Comparison of ENCODE assay signal across 12 mouse cellular contexts in the genomic region with DNA sequence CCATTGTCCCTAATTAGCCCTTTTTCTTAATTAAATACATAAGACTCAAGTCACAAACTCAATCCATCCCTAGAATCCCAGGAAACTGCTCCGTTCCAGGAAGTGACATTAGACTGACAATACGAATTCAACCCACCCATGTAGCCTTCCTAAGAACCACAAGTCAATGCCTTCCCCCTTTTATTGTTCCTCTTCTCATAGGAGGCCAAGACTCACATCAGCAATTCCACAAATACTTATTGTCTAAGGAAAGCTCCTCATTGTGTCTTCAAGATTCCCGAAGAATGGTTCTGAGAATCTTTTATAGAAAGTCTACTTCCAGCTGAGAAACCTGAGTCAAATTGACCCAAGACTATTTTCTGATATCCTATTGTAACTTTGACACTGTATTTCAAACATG.
"Had no signal": no experiment of that assay in that cellular context is flagged by ENCODE, and none has a peak within 500 bp of the region (broad histone marks: within the 10 kb centered on the region; RNA-seq: fewer than 3 reads in every experiment).

No protein-coding gene starts in this region.

- DNase-seq: left cerebral cortex, postnatal 4 days; liver; liver, embryonic 13.5 days; liver, postnatal 0 days; lung, adult 18-20 months; lung, adult 2 months; lung, embryonic 14.5 days; lung, postnatal 10 days; lung, postnatal 14 days; lung, postnatal 36 days; lung, postnatal 4 days; midbrain, embryonic 14.5 days had no signal
